Mouse (Mus musculus) gastrocnemius, postnatal 36 days (tissue): Measurements from ENCODE around the gene Imp3. TPM values are rescaled to one million over a fixed set of nuclear protein-coding genes. Genes with fewer than 3 reads are reported as not detected.
"Not testable (repeated sequence)": the region's sequence is repeated elsewhere in the genome, so short reads cannot be mapped to it uniquely, and the experiment has no call there.

Experiments used
- DNase-seq, 2 experiments: peaks; one replicate each; pipeline ENCODE4 v3.0.0; 2022
- intact Hi-C: fragments of 180-260 bp; cut with DNase I; formaldehyde crosslinking; loops from one replicate; pipeline ENCODE4 v1.15.1; 2025
- long read RNA-seq, 2 experiments: library from polyadenylated mRNA; stranded (forward); transcript quantifications; one replicate each; pipeline ENCODE4 v2.0.0; 2021
- total RNA-seq, 2 experiments: library from RNA; stranded (reverse); gene quantifications; 2 replicates each; pipeline ENCODE4 v1.2.3; 2021

Gene Imp3
- 10 to 100 TPM; 40.0 to 46.9 TPM for total RNA-seq
- long read RNA-seq, experiment 1, transcript Imp3-201 (1 exons, 924 nt): major isoform, 53 of 53 reads
- long read RNA-seq, experiment 1, partial matches to known transcripts: 0 of 53 reads
- long read RNA-seq, experiment 1, other reads (novel, unspliced or antisense): 0 of 53 reads
- long read RNA-seq, experiment 2, transcript Imp3-201 (1 exons, 924 nt): major isoform, 74 of 74 reads
- long read RNA-seq, experiment 2, partial matches to known transcripts: 0 of 74 reads
- long read RNA-seq, experiment 2, other reads (novel, unspliced or antisense): 0 of 74 reads

- peak; percentile 80 to 83 for DNase-seq
- intact Hi-C loops: no loop called here
Observed at GRCm38 (mm10) chr9:56937223-56938160, at the start of gene Imp3. Gene Imp3, plus strand, starts transcription at chr9:56937475.

- DNase-seq: no peak
- intact Hi-C loops: no loop called here
Observed at GRCm38 (mm10) chr9:56887581-56887980, 49.7 kb upstream of the Imp3 start.

DNA sequence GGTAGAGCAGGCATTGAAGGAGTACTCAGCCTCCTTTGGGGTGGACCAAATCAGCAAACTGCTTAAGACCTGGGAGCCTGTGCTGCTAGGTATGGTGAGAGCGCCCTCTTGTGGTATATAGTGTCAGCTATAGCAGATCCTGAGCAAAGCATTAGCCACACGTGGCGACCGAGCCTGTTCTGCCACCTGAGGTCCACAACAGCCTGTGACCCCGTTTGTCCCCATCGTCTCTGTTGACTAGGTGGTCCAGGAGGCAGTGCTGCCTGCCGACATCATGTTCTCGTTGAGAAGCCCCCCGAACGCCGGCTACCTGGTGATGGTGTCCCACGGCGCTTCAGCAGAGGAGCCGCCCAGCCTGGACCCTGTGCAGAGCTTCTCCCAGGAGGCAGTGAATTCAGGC is 47.5 kb upstream of the Imp3 start:
- intact Hi-C loops: loop anchor here (2.0 to 10.0 kb wide), 4 partner anchors 37 to 335 kb away; partner anchors contain the start of gene Snx33
- DNase-seq: peak in 1 of 2 experiments; percentile 59

DNA sequence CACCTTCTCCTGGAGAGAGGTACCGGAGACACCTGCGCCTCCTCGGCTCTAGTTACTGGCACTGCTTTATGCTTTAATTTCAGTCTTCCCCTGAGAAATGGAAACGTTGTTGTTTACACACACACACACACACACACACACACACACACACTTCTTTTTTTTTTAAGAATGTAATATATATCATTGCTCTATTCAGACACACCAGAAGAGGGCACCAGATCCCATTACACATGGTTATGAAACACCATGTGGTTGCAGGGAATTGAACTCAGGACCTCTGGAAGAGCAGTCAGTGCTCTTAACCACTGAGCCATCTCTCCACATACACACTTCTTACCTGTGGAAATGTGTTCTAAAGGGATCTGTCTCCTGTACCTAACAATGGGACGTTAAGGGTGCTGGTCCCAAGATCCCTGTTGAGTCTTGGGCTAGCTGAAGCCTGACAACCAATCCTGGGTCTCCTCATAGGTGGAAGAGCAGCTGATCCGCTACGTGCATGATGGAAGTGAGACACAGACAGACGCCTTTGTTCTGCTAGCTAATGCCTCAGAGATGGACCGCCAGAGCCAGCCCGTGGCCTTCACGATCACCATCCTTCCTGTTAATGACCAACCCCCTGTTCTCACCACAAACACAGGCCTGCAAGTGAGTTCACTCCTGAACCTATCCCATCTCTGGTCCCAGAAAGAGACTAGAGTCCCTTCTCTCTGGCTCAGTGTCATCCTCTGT is 46.6 kb upstream of the Imp3 start:
- DNase-seq: no peak
- intact Hi-C loops: loop anchor here (2.0 to 10.0 kb wide), 3 partner anchors 37 to 334 kb away; partner anchors contain the start of gene Snx33

GRCm38 (mm10) chr9:56891517-56892011 is 45.7 kb upstream of the Imp3 start:
- peak; percentile 43 to 47 for DNase-seq
- intact Hi-C loops: loop anchor here (2.0 to 10.0 kb wide), 3 partner anchors 36 to 333 kb away; partner anchors contain the start of gene Snx33

GRCm38 (mm10) chr9:56892111-56892510 is 45.2 kb upstream of the Imp3 start:
- intact Hi-C loops: loop anchor here (5.0 to 10.0 kb wide), 2 partner anchors 35 to 333 kb away; partner anchors contain the start of gene Snx33
- DNase-seq: no peak

- no peak for DNase-seq
- intact Hi-C loops: loop anchor here (5.0 to 10.0 kb wide), 2 partner anchors 34 to 331 kb away; partner anchors contain the start of gene Snx33
Observed at GRCm38 (mm10) chr9:56893313-56893712, 44.0 kb upstream of the Imp3 start.

DNA sequence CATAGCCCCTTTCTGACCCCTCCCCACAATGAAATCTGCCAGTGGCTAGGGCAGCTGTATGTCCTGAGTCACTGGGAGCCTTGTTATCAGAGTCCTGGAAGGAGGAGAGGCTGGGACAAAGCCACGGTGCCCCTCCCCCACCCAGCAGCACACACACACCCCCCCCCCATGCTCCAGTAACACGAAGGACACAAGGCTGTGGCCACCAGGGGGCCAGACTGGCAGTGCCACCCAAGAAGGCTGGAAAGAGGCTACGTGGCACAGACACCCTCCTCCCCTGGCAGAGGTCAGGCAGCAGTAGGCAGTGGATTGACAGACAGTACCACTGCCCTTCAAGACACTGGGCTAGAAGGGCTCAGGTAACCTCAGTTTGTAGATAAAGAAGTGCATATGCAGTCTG is 43.3 kb upstream of the Imp3 start:
- DNase-seq: no peak
- intact Hi-C loops: loop anchor here (5.0 to 10.0 kb wide), 2 partner anchors 33 to 331 kb away; partner anchors contain the start of gene Snx33

DNA sequence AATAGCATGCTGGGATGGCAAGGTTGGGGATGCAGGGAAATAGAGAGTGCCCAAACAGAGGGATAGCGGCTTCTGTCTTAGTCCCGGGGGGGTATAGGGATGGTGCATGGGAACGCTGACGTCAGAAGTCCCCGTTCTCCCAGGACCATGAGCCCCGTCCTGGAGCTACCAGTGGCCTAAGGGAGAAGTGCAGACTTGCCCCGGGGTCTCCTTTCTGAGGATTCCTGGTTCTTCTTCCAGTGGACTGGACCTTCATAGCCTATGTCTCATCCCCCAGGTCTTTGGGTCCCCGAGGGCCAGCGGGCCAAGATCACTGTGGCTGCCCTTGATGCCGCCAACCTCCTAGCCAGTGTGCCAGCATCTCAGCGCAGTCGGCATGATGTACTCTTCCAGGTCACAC is 40.5 kb upstream of the Imp3 start:
- intact Hi-C loops: loop anchor here (10.0 kb wide), 1 partner anchor 328 kb away; no protein-coding TSS in a partner anchor
- DNase-seq: no peak

GRCm38 (mm10) chr9:56899409-56899808 is 37.9 kb upstream of the Imp3 start:
- no peak for DNase-seq
- intact Hi-C loops: loop anchor here (10.0 kb wide), 1 partner anchor 325 kb away; no protein-coding TSS in a partner anchor

- intact Hi-C loops: no loop called here
- no peak for DNase-seq
Observed at GRCm38 (mm10) chr9:56900060-56900459, 37.2 kb upstream of the Imp3 start.

GRCm38 (mm10) chr9:56900571-56900970 is 36.7 kb upstream of the Imp3 start:
- intact Hi-C loops: no loop called here

GRCm38 (mm10) chr9:56901187-56901586 is 36.1 kb upstream of the Imp3 start:
- DNase-seq: peak in 1 of 2 experiments; percentile 26
- intact Hi-C loops: no loop called here

More at GRCm38 (mm10) chr9:56900571-56900970, 36.7 kb upstream of the Imp3 start:
- DNase-seq: peak in 1 of 2 experiments; percentile 15

DNA sequence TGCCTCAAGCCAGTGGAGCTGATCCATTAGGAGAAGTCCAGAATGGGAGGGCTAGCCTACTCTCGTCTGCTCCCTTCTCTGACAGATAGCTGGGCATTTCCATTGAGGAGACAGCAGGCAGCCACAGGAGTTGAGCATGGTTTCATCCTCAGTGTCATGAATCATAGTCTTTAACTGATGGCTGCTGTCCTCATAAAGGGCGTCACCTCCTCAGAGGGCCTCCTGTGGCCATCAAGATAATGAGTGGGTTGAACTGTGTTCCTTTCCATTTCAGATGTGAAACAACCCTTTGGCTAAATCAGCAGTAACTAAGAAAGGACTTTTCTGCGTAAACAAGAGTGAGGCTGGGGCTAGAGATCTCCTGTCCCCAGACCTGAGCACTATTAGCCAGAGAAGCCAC is 33.6 kb upstream of the Imp3 start:
- intact Hi-C loops: no loop called here
- DNase-seq: no peak

- intact Hi-C loops: no loop called here
- DNase-seq: peak in 1 of 2 experiments; percentile 20
Observed at GRCm38 (mm10) chr9:56907549-56907948, 29.7 kb upstream of the Imp3 start.

DNA sequence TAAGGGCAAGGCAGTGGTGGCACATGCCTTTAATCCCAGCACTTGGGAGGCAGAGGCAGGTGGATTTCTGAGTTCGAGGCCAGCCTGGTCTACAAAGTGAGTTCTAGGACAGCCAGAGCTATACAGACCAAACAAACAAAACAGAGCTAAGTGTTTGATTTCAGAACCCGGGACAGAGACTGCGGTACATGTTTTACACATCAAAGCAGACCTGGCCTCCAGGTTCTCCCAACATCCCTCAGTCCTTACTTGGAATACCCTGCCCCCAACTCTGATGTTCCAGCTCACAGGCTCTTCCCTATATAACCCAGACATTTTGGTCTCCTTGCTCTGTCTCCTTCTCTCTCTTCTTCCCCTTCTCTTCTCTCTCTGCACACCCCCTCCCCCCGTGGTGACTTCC is 27.3 kb upstream of the Imp3 start:
- intact Hi-C loops, DNase-seq: not testable (repeated sequence)

GRCm38 (mm10) chr9:56911017-56911416 is 26.3 kb upstream of the Imp3 start:
- intact Hi-C loops: no loop called here

GRCm38 (mm10) chr9:56913991-56914390 is 23.3 kb upstream of the Imp3 start:
- intact Hi-C loops: no loop called here
- DNase-seq: peak; percentile 35 to 42

More at GRCm38 (mm10) chr9:56911017-56911416, 26.3 kb upstream of the Imp3 start:
- DNase-seq: no peak

- DNase-seq: peak in 1 of 2 experiments; percentile 11
- intact Hi-C loops: no loop called here
Observed at GRCm38 (mm10) chr9:56915116-56915515, 22.2 kb upstream of the Imp3 start.
